9 mouse cellular contexts compared by ENCODE assay signal in the genomic region with DNA sequence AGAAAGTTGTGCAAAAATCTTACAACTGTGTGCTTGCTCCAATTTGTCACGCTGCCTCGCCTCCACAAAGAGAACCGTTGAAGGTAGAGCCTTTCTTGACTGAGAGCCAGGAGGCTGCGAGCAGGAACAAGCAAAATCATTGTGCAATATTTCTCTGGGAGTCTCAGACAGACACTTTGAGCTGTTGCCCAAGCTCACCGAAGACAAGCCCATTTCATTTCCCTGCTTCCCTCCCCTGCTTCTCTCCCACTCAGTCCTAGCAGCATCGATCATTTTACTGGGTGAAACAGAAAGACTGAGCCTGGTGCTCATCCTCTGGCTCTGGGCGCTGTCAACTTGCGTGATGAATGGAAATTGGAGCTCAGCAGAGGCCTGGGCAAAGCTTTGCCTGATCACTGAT. TPM values are rescaled to one million over a fixed set of nuclear protein-coding genes. Genes with fewer than 3 reads are reported as not detected.
DNase-seq lines count a peak whose midpoint lies in the region; ATAC-seq lines count a peak whose summit lies in the region.
"Had no signal": no experiment of that assay in that cellular context is flagged by ENCODE, and none has a peak within 500 bp of the region (broad histone marks: within the 10 kb centered on the region; RNA-seq: fewer than 3 reads in every experiment).

No protein-coding gene starts in this region.

- no peaks in the 10 kb centered on the region for H3K9me3 ChIP-seq in hindbrain, embryonic 12.5 days (replicated peaks)
- H3K9me3 ChIP-seq in limb, embryonic 15.5 days, result no peaks in the 10 kb centered on the region
- H3K9me3 ChIP-seq: megakaryocyte, embryonic 14.5 days had no signal

- no peak overlapping the region for H3K4me2 ChIP-seq in hindbrain, embryonic 12.5 days (replicated peaks)
- no peak overlapping the region for H3K4me2 ChIP-seq in limb, embryonic 15.5 days

- H3K9ac ChIP-seq in hindbrain, embryonic 12.5 days, result no peak overlapping the region
- no peak overlapping the region; the same call in 1 of the 2 replicates for H3K9ac ChIP-seq in limb, embryonic 15.5 days

- ATAC-seq in hindbrain, embryonic 12.5 days (ENCODE audit: low FRiP score), result peak; percentile 56
- ATAC-seq in limb, embryonic 15.5 days (ENCODE audit: insufficient number of reproducible peaks, low FRiP score, low TSS enrichment, low read depth), result peak; percentile 44; the same call in 1 of the 2 replicates
- no peak for ATAC-seq in monocyte, adult 5-6 weeks (replicated peaks; ENCODE audit: insufficient number of reproducible peaks, low FRiP score, low TSS enrichment, poor library complexity, severe bottlenecking)

- H3K36me3 ChIP-seq in hindbrain, embryonic 12.5 days, result no peaks in the 10 kb centered on the region
- no peaks in the 10 kb centered on the region for H3K36me3 ChIP-seq in limb, embryonic 15.5 days

- DNase-seq in cerebellum, postnatal 14 days, result peak; percentile 66
- no peak for DNase-seq in cerebellum, adult 18-20 months
- DNase-seq in urinary bladder, adult 18-20 months (ENCODE audit: low spot score in 2 of 2), result peak; percentile 20 to 51
- DNase-seq in urinary bladder, postnatal 4 days (ENCODE audit: low spot score in 2 of 2), result no peak
- DNase-seq in right cerebral cortex, adult 18-20 months, result peak; percentile 82

- 26% methylated on average over 8 of the region's 8 CpGs for WGBS in hindbrain, embryonic 12.5 days
- 25% methylated on average over 8 of the region's 8 CpGs for WGBS in limb, embryonic 15.5 days

- H3K4me1 ChIP-seq in hindbrain, embryonic 12.5 days, result peaks cover 21% of the 10 kb centered on the region
- H3K4me1 ChIP-seq in limb, embryonic 15.5 days, result peaks cover 14% of the 10 kb centered on the region

- H3K4me3 ChIP-seq in hindbrain, embryonic 12.5 days, result no peak overlapping the region
- no peak overlapping the region for H3K4me3 ChIP-seq in limb, embryonic 15.5 days
- H3K4me3 ChIP-seq: megakaryocyte, embryonic 14.5 days had no signal

- H3K27ac ChIP-seq in hindbrain, embryonic 12.5 days, result peak overlapping the region; percentile 80
- peak overlapping the region; percentile 67 for H3K27ac ChIP-seq in limb, embryonic 15.5 days

- no peaks in the 10 kb centered on the region for H3K27me3 ChIP-seq in hindbrain, embryonic 12.5 days
- no peaks in the 10 kb centered on the region for H3K27me3 ChIP-seq in limb, embryonic 15.5 days

RNA-seq across cellular contexts. Expression of gene Glce, which starts 14.8 kb away (rescaled TPM):
- polyA plus RNA-seq in hindbrain, embryonic 12.5 days (2016; fragmentation: Nextera tagmentation; extraction: Ambion mirVana), result 26.9 and 27.2 TPM in 2 replicates
- polyA plus RNA-seq in limb, embryonic 15.5 days (2015; fragmentation: Nextera tagmentation; extraction: Ambion mirVana), result 26.8 and 29.1 TPM in 2 replicates
- 7.7 to 9.7 TPM (median 8.2 TPM) in 3 replicates for total RNA-seq in monocyte, adult 5-6 weeks (2017)

Comparison
In these comparisons a context has a peak if more than half of its experiments do, and no peak if none do; other contexts are left out.
1. DNase-seq: peak in cerebellum, postnatal 14 days (2 of 2), urinary bladder, adult 18-20 months (2 of 2) and right cerebral cortex, adult 18-20 months (single experiment); none in cerebellum, adult 18-20 months (0 of 2) and urinary bladder, postnatal 4 days (0 of 2).